Mouse (Mus musculus) kidney, embryonic 16.5 days (tissue): ENCODE data around the gene Lcn4. TPM values are rescaled to one million over a fixed set of nuclear protein-coding genes. Genes with fewer than 3 reads are reported as not detected.

Source experiments
- ATAC-seq: fragments of 200-750 bp; cut with Nextera tagmentation; 2 replicates; pipeline ENCODE4 v1.8.0; 2017; ENCODE audit warnings: moderate TSS enrichment; ENCODE audit not compliant: low FRiP score, low TSS enrichment
- H3K27ac ChIP-seq: fragments of 300-500 bp; sonication (generic); 2 replicates; pipeline ENCODE4 v1.5.1; 2014; ENCODE audit warnings: low read length
- H3K27me3 ChIP-seq: fragments of 300-500 bp; sonication (generic); 2 replicates; pipeline ENCODE4 v1.6.1; 2014; ENCODE audit warnings: low read length, control low read depth, mixed read lengths; ENCODE audit not compliant: insufficient read depth
- H3K36me3 ChIP-seq: fragments of 300-500 bp; sonication (generic); 2 replicates; pipeline ENCODE4 v1.6.1; 2014; ENCODE audit warnings: low read length, control low read depth, mixed read lengths; ENCODE audit not compliant: insufficient read depth
- H3K4me1 ChIP-seq: fragments of 300-500 bp; sonication (generic); 2 replicates; pipeline ENCODE4 v1.6.1; 2014; ENCODE audit warnings: low read length, control low read depth, mixed read lengths; ENCODE audit not compliant: insufficient read depth
- H3K4me2 ChIP-seq: fragments of 300-500 bp; sonication (generic); replicated peaks from 2 replicates; pipeline ENCODE4 v1.6.1; 2014; ENCODE audit warnings: low read depth, low read length
- H3K4me3 ChIP-seq: fragments of 300-500 bp; sonication (generic); 2 replicates; pipeline ENCODE4 v1.5.1; 2014; ENCODE audit warnings: mild to moderate bottlenecking, low read length
- H3K9ac ChIP-seq: fragments of 300-500 bp; sonication (generic); replicated peaks from 2 replicates; pipeline ENCODE4 v1.6.1; 2014; ENCODE audit warnings: low read length
- H3K9me3 ChIP-seq: fragments of 300-500 bp; sonication (generic); 2 replicates; pipeline ENCODE4 v1.6.1; 2016; ENCODE audit warnings: low read length, control low read depth
- WGBS: fragments of 180-500 bp; shearing (Covaris S2); extraction: QIAGEN DNeasy Blood & Tissue Kit; methylation state at CpG from one replicate; pipeline ENCODE4 v1.1.7; 2014; 5-methylcytosine and 5-hydroxymethylcytosine counted together
- polyA plus RNA-seq: library from polyadenylated mRNA; unstranded; fragments of >200 nt; fragmentation: Nextera tagmentation; extraction: Ambion mirVana; gene quantifications from 2 replicates; pipeline ENCODE4 v1.2.1, GENCODE M21; 2015

Gene Lcn4
- polyA plus RNA-seq, 1 experiment from 2014 or later: not detected

GRCm38 (mm10) chr2:26635489-26636324 lies 35.4 kb downstream of the Lcn4 start:
- WGBS: 81% methylated on average over 21 of the region's 21 CpGs
- Histone ChIP-seq H3K36me3 (peaks cover 44% of the 10 kb centered on the region), H3K27me3 (no peaks in the 10 kb centered on the region), H3K9ac (no peak overlapping the region), H3K4me3 (no peak overlapping the region), H3K4me2 (no peak overlapping the region), H3K27ac (no peak overlapping the region), H3K9me3 (no peaks in the 10 kb centered on the region), H3K4me1 (peaks cover 34% of the 10 kb centered on the region)
- ATAC-seq: no peak

- H3K4me3 ChIP-seq: no peak overlapping the region
- H3K9ac ChIP-seq: no peak overlapping the region
- ATAC-seq: 0 out of 2 replicates have a peak, but pooled peaks have one; percentile 8
- peak overlapping the region; percentile 20; the same call in 1 of the 2 replicates for H3K27ac ChIP-seq
- no peaks in the 10 kb centered on the region for H3K27me3 ChIP-seq
- 61% methylated on average over 12 of the region's 12 CpGs for WGBS
- H3K4me2 ChIP-seq: no peak overlapping the region
- peaks cover 35% of the 10 kb centered on the region for H3K4me1 ChIP-seq
- H3K36me3 ChIP-seq: peaks cover 44% of the 10 kb centered on the region
- H3K9me3 ChIP-seq: no peaks in the 10 kb centered on the region
Measured at GRCm38 (mm10) chr2:26634629-26635488, 36.2 kb downstream of the Lcn4 start.

- Histone ChIP-seq H3K9me3 (no peaks in the 10 kb centered on the region), H3K27ac (peak overlapping the region; percentile 20; the same call in 1 of the 2 replicates), H3K27me3 (no peaks in the 10 kb centered on the region), H3K4me1 (peaks cover 39% of the 10 kb centered on the region), H3K4me2 (no peak overlapping the region), H3K9ac (no peak overlapping the region; the same call in 1 of the 2 replicates), H3K4me3 (no peak overlapping the region), H3K36me3 (peaks cover 44% of the 10 kb centered on the region)
- 67% methylated on average over 4 of the region's 4 CpGs for WGBS
- ATAC-seq: no peak
Measured at GRCm38 (mm10) chr2:26633953-26634530, 37.0 kb downstream of the Lcn4 start.

- no peak overlapping the region for H3K9ac ChIP-seq
- H3K4me3 ChIP-seq: no peak overlapping the region
- 68% methylated on average over 16 of the region's 16 CpGs for WGBS
- no peak overlapping the region for H3K27ac ChIP-seq
- H3K9me3 ChIP-seq: no peaks in the 10 kb centered on the region
- peaks cover 35% of the 10 kb centered on the region for H3K4me1 ChIP-seq
- no peak overlapping the region for H3K4me2 ChIP-seq
- H3K27me3 ChIP-seq: no peaks in the 10 kb centered on the region
- ATAC-seq: no peak
- peaks cover 37% of the 10 kb centered on the region for H3K36me3 ChIP-seq
Measured at GRCm38 (mm10) chr2:26632541-26633395, 38.3 kb downstream of the Lcn4 start.

- Histone ChIP-seq H3K36me3 (no peaks in the 10 kb centered on the region), H3K27ac (peak overlapping the region; percentile 63; the same call in 1 of the 2 replicates), H3K4me3 (peak overlapping the region; percentile 71), H3K9ac (peak overlapping the region; percentile 93), H3K9me3 (no peaks in the 10 kb centered on the region), H3K4me1 (peaks cover 23% of the 10 kb centered on the region), H3K27me3 (no peaks in the 10 kb centered on the region), H3K4me2 (peak overlapping the region; percentile 98)
- peak; percentile 39 for ATAC-seq
- WGBS: 17% methylated on average over 5 of the region's 5 CpGs
Measured at GRCm38 (mm10) chr2:26628792-26629437, 42.2 kb downstream of the Lcn4 start.

- Histone ChIP-seq H3K4me1 (peaks cover 23% of the 10 kb centered on the region), H3K27me3 (no peaks in the 10 kb centered on the region), H3K4me2 (peak within 1 kb of the TSS; percentile 98), H3K4me3 (peak within 1 kb of the TSS; percentile 71), H3K9ac (peak within 1 kb of the TSS; percentile 93), H3K36me3 (no peaks in the 10 kb centered on the region), H3K27ac (peak within 1 kb of the TSS; percentile 63), H3K9me3 (no peaks in the 10 kb centered on the region)
- ATAC-seq: peak; percentile 49
- under 1% methylated on average over 67 of the region's 70 CpGs for WGBS
Measured at GRCm38 (mm10) chr2:26627921-26628739, 43.0 kb downstream of the Lcn4 start, which contains the start of gene Fam69b. Gene Fam69b, plus strand, starts transcription at chr2:26628457.

- Histone ChIP-seq H3K4me3 (no peak overlapping the region), H3K4me1 (peaks cover 23% of the 10 kb centered on the region), H3K27me3 (no peaks in the 10 kb centered on the region), H3K9me3 (no peaks in the 10 kb centered on the region), H3K36me3 (no peaks in the 10 kb centered on the region), H3K9ac (no peak overlapping the region), H3K4me2 (no peak overlapping the region), H3K27ac (no peak overlapping the region)
- ATAC-seq: no peak
- 75% methylated on average over 3 of the region's 3 CpGs for WGBS
Measured at GRCm38 (mm10) chr2:26626081-26626480, 45.0 kb downstream of the Lcn4 start.

- H3K4me1 ChIP-seq: peaks cover 18% of the 10 kb centered on the region
Measured at GRCm38 (mm10) chr2:26625419-26625818, 45.7 kb downstream of the Lcn4 start.

More at GRCm38 (mm10) chr2:26625419-26625818, 45.7 kb downstream of the Lcn4 start:
- Histone ChIP-seq H3K27me3 (no peaks in the 10 kb centered on the region), H3K36me3 (no peaks in the 10 kb centered on the region), H3K4me2 (no peak overlapping the region), H3K9me3 (no peaks in the 10 kb centered on the region), H3K9ac (no peak overlapping the region), H3K27ac (no peak overlapping the region), H3K4me3 (no peak overlapping the region)
- 86% methylated on average over 3 of the region's 3 CpGs for WGBS
- ATAC-seq: no peak
